Mouse (Mus musculus): ENCODE data around the gene Rgcc. TPM values are rescaled to one million over a fixed set of nuclear protein-coding genes. Genes with fewer than 3 reads are reported as not detected.

Rgcc gene
- total RNA-seq, 1 experiment from 2014 or later, result 29.0 TPM

DNA sequence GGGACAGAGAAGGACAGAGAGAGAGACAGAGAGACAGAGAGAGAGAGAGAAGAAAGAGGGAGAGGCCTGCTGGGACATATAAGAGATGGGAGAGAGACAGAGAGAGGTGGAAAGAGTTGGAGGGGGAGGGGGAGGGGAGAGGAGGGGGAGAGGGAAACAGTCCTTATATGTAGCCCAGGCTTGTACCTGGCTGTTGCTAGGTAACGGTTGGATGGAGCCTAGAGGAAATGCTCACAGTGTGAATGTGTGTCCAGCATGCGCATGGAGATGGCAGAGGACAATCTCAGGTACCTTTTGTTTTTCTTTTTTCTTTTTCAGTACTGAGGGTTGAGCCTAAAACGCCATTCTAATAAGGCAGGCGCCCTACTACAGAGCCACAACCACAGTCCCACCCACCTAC is 16.8 kb downstream of the Rgcc start:
- ATAC-seq (replicated peaks; ENCODE audit: insufficient number of reproducible peaks, low FRiP score, low TSS enrichment, poor library complexity, severe bottlenecking), result no peak

- ATAC-seq (replicated peaks; ENCODE audit: insufficient number of reproducible peaks, low FRiP score, low TSS enrichment, poor library complexity, severe bottlenecking), result no peak
Observed at GRCm38 (mm10) chr14:79283952-79284351, 17.5 kb downstream of the Rgcc start.

DNA sequence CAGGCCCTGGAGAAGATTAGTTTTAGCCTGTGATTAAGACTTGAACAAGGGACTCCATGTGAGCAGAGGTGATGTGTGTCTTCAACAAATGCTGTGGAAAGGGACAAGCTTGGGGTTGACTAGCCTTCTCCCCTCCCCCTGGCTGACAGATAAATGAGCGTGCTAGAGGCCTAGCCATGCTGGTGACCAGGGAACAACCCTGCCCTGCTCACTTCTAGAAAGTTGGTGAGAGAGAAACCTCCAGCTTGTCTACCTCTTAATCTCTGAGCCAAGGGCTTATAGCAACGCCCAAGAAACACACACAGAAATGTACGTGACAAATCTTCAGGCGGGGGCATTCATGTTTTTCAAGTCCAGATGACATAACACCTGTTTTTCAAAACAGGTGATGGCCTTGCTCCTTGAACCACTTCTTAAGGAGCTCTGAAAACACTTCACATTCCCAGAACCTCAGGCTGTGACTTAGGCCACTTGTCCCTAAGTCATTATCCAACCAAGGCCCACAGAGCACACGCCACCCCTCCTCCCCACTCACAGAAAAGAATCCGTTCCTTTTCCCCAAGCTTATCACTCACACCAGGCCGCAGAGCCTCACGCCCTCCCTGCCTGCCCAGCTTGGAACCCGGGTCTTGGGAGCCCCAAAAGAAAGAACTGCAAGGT is 19.4 kb downstream of the Rgcc start:
- ATAC-seq (replicated peaks; ENCODE audit: insufficient number of reproducible peaks, low FRiP score, low TSS enrichment, poor library complexity, severe bottlenecking), result no peak

GRCm38 (mm10) chr14:79280456-79280855 is 21.0 kb downstream of the Rgcc start:
- ATAC-seq (replicated peaks; ENCODE audit: insufficient number of reproducible peaks, low FRiP score, low TSS enrichment, poor library complexity, severe bottlenecking), result no peak

DNA sequence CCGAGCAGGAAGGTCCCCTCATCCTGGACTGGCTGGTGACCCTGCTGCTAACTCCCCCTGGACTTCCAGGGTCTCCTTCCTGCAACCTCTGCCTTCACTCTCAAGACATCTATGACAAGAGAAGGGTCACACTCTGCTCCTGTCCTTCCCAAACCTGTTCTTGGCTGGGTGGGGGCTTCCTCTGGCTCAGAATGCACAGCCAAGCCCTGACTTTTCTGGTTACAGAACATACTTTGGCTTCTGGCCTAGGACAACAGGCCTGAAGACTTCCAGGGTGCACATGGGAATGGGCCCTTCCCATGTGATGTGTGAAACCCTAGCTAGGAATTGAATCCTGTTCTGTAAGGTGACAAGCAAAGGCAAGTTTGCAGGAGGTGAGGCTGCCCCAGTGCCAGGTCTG is 22.0 kb downstream of the Rgcc start:
- no peak for ATAC-seq (replicated peaks; ENCODE audit: insufficient number of reproducible peaks, low FRiP score, low TSS enrichment, poor library complexity, severe bottlenecking)

GRCm38 (mm10) chr14:79278927-79279326 is 22.5 kb downstream of the Rgcc start:
- no peak for ATAC-seq (replicated peaks; ENCODE audit: insufficient number of reproducible peaks, low FRiP score, low TSS enrichment, poor library complexity, severe bottlenecking)

DNA sequence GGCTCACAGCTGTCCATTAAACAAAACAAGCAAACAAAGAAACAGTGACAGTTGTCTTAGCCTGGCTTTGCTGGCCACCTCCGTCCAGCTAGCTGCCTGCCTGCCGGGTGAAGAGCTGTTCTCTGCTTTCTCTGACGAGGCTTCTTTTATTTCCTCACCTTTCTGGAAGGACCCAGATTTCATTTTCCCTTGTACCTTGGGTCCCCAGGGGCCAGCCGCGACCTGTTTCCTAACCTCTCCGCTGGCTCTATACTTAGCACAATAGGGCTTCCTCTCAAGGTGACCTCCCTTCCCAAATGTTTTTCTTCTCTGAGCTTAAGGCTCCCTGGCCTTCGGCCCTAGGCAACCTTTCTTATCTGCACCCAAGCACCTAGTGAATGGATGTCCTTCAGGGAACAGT is 23.5 kb downstream of the Rgcc start:
- ATAC-seq (replicated peaks; ENCODE audit: insufficient number of reproducible peaks, low FRiP score, low TSS enrichment, poor library complexity, severe bottlenecking), result no peak

- no peak for ATAC-seq (replicated peaks; ENCODE audit: insufficient number of reproducible peaks, low FRiP score, low TSS enrichment, poor library complexity, severe bottlenecking)
Observed at GRCm38 (mm10) chr14:79275870-79276395, 25.5 kb downstream of the Rgcc start.

DNA sequence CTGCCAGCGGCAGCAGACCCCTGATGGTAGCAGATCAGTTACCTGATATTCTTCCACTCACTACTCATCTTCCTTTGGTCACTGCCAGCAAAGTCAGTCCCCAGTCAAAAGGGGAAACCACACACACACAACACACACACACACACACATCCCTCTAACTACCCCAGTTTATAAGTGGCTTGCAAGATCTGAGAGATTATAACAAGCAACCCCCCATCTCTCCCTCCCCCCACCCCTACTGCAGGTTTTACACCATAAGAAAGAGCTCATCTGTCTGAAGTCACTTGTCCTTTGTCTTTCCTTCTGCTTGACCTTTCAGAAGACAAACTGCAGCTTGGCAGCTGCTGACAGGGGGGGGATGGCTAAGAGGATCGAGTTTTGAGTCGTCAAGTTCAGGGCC is 26.0 kb downstream of the Rgcc start:
- no peak for ATAC-seq (replicated peaks; ENCODE audit: insufficient number of reproducible peaks, low FRiP score, low TSS enrichment, poor library complexity, severe bottlenecking)

GRCm38 (mm10) chr14:79273697-79274477 is 27.6 kb downstream of the Rgcc start:
- no peak for ATAC-seq (replicated peaks; ENCODE audit: insufficient number of reproducible peaks, low FRiP score, low TSS enrichment, poor library complexity, severe bottlenecking)

DNA sequence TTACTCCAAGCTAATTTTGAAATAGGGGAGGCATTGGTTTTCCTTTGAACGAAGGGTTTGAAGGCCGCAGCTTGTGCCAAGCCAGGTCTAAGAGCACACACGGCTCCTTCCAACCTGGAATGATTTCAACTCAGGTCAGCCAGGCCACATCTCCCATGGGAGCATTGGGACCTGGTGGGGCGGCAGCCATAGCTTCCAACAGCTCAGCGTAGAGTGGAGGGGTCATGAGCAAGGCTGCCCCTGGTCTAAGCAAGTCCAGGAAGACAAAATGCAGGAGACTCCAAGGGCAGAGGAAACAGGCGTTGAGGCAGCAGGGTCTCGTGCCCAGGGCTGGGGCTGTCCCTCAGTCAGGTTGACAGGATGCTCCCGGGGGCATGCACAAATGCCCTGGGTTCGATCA is 28.5 kb downstream of the Rgcc start:
- ATAC-seq (replicated peaks; ENCODE audit: insufficient number of reproducible peaks, low FRiP score, low TSS enrichment, poor library complexity, severe bottlenecking), result no peak

GRCm38 (mm10) chr14:79272188-79272694 is 29.2 kb downstream of the Rgcc start:
- no peak for ATAC-seq (replicated peaks; ENCODE audit: insufficient number of reproducible peaks, low FRiP score, low TSS enrichment, poor library complexity, severe bottlenecking)

- no peak for ATAC-seq (replicated peaks; ENCODE audit: insufficient number of reproducible peaks, low FRiP score, low TSS enrichment, poor library complexity, severe bottlenecking)
Observed at GRCm38 (mm10) chr14:79269551-79269950, 31.9 kb downstream of the Rgcc start.

DNA sequence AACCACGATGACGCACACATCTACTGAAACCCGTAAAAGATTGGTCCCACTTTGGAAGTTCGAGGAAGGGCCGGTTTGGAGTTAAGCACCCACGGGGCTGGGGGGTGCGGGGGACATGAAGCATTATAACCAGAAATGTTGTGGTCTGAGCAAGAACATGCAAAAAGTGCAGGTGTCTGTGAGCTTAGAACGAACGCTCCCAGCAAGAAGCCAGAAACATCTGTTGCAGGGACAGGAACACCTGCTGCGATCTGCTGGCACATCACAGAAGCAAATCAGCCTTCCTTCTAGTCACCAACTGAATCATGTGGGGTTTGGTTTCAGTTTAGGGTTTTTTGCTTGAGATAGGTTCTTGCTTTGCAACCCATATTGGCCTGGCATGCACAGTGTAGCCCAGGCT is 33.6 kb downstream of the Rgcc start:
- ATAC-seq (replicated peaks; ENCODE audit: insufficient number of reproducible peaks, low FRiP score, low TSS enrichment, poor library complexity, severe bottlenecking), result no peak

GRCm38 (mm10) chr14:79267382-79267781 is 34.1 kb downstream of the Rgcc start:
- ATAC-seq (replicated peaks; ENCODE audit: insufficient number of reproducible peaks, low FRiP score, low TSS enrichment, poor library complexity, severe bottlenecking), result no peak

GRCm38 (mm10) chr14:79266408-79266807 is 35.0 kb downstream of the Rgcc start:
- ATAC-seq (replicated peaks; ENCODE audit: insufficient number of reproducible peaks, low FRiP score, low TSS enrichment, poor library complexity, severe bottlenecking), result no peak

DNA sequence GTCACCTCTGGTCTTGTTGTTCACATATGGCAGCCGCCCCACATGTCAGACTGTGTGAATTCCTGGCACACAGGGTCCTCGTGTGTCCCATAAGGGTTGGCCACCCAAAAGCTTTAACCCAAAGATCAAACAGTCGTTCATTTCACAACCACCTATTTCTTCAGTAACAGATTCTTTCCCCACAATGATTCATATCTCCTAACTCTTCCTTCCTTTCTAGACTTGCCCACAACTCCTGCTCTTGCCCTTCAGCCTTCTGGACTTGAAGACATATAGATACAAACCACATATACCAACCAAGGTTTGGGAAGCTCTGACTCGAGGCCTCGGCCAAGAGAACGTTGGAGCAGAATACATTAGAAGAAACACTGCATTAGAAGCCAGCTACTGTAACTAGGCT is 35.7 kb downstream of the Rgcc start:
- no peak for ATAC-seq (replicated peaks; ENCODE audit: insufficient number of reproducible peaks, low FRiP score, low TSS enrichment, poor library complexity, severe bottlenecking)

DNA sequence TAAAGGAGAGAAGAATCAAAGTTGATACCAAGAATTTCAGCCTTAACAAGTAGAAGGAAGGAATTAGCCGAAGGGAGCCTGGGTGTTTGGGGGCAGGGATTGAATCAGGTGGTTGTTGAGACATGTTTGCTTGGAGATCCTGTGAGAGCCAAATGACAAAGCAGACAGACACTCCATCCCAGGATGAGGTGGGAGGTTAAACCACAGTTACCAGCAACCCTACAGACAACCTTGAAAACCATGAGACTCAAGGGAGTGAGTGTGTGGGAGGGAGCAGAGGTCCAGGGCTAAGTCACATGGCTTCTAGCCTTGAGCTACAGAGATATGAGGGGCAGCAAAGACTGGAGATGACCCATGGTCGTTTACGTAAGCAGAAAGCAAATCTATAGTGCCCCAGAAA is 38.1 kb downstream of the Rgcc start:
- no peak for ATAC-seq (replicated peaks; ENCODE audit: insufficient number of reproducible peaks, low FRiP score, low TSS enrichment, poor library complexity, severe bottlenecking)

DNA sequence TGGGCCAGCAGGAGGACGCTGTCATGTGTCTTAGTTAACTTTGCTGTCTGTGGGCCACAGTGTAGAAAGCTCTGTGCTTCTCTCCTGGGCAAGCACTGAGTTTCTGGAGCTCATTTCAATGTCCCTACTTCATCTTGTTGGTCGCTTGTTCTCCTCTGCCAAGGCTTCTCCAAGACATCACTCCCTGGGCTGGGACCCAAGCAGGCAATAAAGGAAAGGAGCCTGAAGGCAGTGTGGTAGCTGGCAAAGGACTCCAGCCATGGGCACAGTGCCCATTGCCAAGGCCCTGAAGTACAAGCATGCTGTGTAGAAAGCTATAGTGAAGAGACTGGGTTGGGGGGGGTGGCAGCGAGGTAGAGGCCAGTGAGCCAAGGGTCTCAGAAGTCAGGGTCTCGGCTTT is 38.8 kb downstream of the Rgcc start:
- no peak for ATAC-seq (replicated peaks; ENCODE audit: insufficient number of reproducible peaks, low FRiP score, low TSS enrichment, poor library complexity, severe bottlenecking)
